Mouse (Mus musculus) B cell, adult 2 months (primary cell): ENCODE measurements around the gene Dcps.

ENCODE experiments used
- DNase-seq, 2 experiments: peaks; one replicate each; pipeline ENCODE4 v3.0.0; 2022

Gene Dcps

DNA sequence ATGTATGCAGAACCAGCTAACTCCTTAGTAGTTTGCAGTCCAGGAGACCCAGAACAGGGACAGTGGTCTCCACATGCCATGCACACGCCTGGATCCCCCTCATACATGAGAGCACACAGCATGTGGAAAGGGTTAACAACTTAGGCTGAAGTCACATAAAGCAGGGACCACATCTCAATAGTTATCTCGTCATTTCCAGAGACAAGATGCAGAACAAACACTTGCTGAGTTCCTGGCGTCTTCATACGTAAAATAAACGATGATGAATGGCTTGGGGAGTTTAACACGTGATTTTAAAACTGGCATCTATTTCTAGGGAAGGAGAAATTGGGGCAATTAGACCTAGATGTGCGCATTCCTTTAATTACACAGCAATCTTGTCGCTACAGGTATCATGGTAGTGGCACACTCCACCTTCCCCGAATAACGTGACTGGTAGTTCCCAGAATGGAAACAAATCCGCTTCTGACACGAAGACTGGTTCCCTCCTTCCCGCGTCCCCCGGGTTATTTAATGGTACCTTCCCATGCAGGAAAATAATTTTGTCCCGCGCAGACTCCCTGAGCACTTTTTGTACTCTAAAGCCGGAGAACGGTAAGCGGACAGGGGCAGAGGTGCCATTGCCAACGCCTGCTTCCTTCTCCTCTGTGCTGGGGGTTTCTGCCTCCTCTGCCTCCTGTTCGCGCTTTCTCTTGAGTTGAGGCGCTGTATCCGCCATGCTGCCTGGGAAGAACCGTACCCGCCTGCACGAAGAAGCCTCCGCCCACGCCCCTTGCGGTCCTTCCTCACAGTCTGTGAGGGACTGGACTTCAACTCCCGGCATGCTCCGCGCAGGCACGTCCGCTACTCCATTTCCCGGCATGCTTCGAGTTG is at the start of gene Dcps:
Gene Dcps, minus strand, starts transcription at position 811 of the 873 bp plus-strand sequence.
- peak; percentile 94 to 96 for DNase-seq

GRCm38 (mm10) chr9:35223466-35223865 is 47.6 kb upstream of the Dcps start:
- no peak for DNase-seq

GRCm38 (mm10) chr9:35217963-35218362 is 42.1 kb upstream of the Dcps start:
- DNase-seq, result no peak

GRCm38 (mm10) chr9:35211573-35212511 is 36.0 kb upstream of the Dcps start:
- no peak for DNase-seq

DNA sequence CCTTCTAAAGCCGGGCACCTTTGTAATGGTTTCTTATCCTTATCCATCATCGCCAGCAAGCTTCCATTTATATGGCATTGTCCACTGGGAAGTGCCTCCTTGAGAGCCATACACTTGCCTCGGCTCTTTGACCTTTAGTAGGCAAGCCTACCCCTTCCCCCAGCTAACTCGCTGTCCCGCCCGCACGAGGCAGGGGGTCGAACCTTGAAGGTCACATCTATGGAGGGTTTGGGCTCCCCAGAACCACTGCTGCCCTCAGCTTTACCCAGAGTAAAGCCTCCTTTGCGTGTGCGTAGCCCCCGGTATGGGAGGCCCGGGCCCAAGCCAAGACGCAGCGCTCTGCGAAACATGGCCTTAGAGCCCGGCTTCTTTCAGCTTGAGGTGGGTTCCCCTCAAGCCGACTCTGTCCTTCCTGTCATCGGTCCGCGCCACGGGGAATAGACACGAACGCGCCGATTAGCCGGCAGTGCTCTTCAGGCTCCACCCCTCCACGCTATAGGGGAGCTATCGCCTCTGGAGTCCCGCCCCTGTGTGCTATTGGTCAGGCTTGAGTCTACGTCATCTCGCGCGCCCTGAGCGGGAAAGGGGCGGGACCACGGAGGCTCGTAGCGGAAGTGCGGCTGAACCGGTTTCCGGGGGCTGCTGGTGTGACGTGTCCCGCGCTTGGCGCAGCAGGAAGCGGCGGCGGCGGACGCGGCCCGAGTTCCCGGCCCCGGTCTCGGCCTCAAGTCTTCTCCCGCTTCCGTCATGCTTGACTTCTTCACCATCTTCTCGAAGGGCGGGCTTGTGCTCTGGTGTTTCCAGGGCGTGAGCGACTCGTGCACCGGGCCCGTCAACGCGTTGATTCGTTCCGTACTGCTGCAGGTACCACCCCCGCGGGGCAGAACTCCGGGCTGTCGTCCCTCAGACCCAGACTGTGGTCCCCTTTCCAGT is 34.9 kb upstream of the Dcps start, which contains the start of gene Foxred1:
Gene Foxred1, minus strand, starts transcription at position 514 of the 933 bp plus-strand sequence.
- peak; percentile 99 for DNase-seq

GRCm38 (mm10) chr9:35204421-35204820 is 28.6 kb upstream of the Dcps start:
- DNase-seq, result no peak

DNA sequence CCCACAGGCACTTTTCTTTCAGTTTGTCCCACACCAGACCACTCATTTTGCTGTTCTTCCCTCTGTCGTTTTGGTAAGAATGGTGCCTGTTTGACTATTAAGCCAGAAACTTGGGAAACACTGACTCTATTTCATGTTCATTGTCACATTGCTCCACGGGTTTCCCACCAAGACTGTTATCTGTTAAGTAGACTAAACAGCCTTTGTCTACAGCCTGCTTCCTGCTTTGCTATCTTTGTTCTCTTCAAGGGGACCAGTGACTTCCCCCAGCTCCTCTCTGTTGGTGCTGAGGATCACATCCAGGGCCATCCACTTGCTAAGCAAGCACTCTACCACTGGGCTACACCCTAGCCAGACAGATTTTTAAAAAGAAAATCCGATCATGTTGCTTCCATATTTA is 27.7 kb upstream of the Dcps start:
- DNase-seq, result no peak

DNA sequence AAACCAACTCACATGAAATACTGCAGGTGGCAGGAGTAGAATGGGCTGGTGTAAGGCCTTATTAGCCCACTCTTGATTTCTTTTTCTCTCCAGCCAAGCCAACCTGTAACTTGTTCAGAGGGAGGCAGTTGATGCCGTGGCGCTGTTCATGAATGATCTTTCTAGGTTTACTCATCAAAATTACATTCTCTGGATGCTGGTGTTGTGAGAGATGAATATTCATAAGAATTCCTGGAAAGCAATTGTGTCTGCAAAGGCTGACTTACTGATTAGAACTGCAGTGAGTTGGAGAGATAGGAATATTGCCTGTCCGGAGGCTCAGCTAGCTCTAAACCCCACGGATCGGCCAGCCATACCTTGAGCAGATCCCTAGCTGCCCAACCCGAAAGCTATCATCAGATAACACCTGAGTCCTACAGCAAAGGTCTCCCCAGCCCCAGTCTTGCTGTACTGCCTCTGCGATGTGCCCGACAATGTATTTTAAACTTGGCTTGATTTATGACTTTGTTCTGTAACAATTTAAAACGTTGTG is 24.7 kb upstream of the Dcps start:
- no peak for DNase-seq

DNA sequence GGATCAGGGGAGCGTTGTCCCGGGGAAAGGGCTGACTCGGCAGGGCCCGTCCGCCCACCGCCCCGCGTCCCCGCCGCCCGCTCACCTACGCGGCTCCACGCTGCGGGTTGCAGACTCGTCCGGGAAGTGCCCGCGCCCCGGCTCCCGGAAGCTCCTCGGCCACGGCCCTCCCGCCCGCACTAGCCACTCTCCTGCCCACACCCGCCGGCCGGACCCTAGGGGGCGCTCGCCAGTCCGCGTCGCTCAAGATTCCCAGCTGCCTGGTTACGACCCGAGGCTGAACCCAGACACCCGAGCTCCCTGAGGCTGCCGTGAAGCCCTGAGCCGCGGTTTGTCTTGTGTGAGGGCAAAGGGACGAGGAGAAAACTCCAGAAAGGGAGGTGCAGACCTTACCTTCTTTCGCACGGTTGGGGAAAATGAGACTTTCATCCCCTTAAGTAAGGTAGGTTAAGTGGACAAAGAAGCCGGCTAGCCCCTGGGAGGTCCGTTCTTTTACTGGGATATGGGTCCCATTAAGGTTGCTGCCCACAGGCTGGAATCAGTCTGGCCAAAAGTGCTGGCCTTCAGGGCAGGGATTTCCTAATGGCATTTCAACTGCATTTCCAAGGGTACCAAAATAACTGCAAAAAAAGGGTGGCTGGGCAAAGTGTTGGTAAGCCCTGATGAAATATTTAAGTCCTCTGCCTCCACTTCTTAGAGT is 24.1 kb upstream of the Dcps start, which contains the start of the genes Srpr and Tirap:
Gene Srpr, plus strand, starts transcription at position 404 of the 700 bp plus-strand sequence.
Gene Tirap, minus strand, starts transcription at position 520 of the 700 bp plus-strand sequence.
- peak; percentile 94 for DNase-seq

DNA sequence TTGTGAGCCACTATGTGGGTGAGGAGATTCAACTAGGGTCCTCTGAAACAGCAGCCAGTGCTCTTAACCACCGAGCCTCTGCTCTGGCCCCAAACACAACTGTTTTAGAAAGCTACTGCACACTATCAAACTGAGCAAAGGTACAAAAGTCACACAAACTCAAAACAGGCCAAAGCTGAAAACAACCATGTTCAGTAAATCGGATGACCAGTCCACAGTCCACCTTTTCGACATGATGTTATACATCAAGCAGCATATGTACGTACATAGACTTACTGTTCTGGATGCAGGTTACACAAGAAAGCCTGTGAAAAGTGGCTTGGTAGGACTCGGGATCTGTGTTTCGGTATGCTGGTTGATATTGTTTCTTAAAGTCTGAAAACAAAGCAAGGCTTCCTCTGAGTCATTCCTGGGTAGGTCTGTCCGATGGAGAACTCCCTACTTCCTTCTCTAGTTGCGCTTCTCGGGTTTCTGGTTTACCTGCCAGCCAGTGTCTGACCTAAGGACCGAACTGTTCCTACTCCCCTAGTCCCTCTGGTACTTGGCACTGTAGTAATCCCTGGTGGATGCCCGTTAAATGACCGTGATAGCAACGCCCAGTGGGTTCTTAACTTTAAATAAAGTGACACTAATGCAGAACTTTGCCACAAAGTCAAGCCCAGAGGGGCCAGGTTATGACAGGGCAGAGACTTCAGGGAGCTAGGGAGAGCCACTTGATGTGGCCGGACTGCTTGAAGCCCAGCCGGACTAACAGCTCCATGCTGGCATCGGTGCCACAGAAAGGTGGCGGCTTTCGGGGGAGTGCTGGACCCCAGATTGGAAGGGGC is 23.3 kb upstream of the Dcps start:
- no peak for DNase-seq

- DNase-seq, result no peak
Observed at GRCm38 (mm10) chr9:35198351-35198750, 22.5 kb upstream of the Dcps start.

GRCm38 (mm10) chr9:35197625-35198024 is 21.8 kb upstream of the Dcps start:
- DNase-seq, result no peak

DNA sequence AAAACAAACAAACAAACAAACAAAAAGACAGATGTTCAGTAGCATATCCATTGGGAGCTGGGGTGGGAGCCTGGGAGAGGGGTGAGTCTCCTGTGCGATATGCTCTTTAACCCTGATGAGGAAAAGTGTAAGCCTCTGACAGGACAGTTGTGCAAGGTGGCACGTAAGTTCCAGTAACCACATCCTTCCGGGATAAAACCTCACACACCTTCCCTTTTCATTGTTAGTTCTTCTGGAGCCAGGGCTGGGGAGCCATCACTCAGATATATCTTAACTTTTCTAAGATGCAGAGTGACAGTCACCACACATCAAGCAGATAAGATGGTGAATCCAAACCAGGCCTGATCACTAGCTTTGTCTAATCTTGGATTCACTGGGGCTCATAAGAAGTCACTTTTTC is 18.2 kb upstream of the Dcps start:
- no peak for DNase-seq

GRCm38 (mm10) chr9:35192983-35193542 is 17.2 kb upstream of the Dcps start:
- no peak for DNase-seq

- DNase-seq, result no peak
Observed at GRCm38 (mm10) chr9:35188700-35189099, 12.8 kb upstream of the Dcps start.

DNA sequence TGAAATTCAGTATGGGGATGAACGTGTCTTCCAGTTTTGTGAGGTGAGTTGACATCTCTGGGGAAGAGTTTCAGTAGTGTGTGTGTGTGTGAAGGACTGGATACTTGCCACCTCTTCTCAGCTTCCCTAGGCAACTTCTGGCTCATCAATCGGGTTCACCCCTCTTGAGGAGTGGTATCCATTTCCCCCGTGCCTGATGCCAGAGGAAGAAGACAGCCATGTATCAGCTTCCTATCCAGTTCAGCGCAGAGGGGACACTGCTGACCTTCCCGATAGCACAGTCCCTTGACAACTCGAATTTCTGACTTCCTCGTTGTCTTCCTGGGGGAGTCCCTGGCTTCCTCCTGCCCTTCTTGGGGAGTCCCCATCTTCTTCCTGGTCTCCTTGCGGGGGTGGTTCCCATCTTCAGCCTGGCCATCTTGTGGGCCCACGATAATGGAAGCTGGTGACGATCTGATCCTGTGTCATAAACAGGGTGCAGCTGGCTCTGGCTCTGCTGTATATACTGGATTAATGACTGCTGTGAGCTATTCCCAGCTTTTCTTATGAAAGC is 11.6 kb upstream of the Dcps start:
- DNase-seq, result no peak

DNA sequence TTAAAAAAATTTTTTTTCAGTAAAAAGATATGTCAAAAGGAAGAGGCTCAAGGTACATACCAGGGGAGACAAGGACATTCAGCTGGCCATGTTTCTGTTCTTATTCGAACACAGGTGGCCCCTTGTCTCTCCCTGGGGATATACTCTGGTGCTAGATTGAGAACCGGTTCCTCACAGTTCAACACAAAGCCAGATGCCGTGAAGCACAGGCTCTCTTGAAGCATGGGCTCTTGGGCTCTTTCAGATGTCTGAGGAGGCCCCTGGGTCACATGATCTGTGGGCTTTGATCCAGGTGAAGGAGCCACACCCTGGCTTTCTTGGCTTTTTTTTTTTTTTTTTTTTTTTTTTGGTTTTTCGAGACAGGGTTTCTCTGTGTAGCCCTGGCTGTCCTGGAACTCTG is 10.6 kb upstream of the Dcps start:
- DNase-seq, result peak; percentile 7 to 16

DNA sequence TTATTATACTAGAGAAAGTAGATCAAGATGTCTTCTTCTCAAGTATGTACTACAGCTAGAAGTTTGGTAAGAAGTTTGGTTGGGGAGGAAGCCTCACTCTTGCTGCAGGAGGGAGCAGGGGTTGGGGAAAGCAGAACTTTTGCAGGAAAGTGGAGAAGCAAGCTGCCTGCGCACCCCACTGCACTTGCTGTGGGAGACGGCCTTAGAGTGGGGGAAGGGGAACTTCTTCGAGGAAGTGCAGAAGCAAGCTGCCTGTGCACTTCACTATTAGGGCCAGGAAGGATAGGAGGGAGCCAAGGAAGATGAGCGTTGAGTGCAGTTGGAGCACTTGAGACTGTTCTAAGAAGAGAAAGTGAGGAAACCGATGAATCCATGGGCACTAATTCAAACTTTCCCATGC is 7.5 kb upstream of the Dcps start:
- DNase-seq, result peak; percentile 5 to 10

DNA sequence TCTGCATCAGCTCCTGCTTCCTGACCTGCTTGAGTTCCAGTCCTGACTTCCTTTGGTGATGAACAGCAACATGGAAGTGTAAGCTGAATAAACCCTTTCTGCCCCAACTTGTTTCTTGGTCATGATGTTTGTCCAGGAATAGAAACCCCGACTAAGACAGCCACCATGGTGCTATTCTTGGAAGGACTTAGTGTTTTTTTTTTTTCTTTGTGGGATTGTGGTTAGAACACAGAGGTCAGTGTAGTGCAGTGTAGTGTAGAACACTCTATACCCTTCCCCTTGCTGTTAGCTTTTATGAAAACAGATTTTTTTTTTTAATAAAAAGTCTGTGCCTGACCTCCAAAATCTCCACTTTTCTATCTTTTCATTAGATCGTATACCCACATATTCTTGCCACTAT is 7.0 kb upstream of the Dcps start:
- no peak for DNase-seq
